Mouse (Mus musculus): ENCODE data around the gene Gm21954. TPM values are rescaled to one million over a fixed set of nuclear protein-coding genes. Genes with fewer than 3 reads are reported as not detected.

Gm21954 gene
- polyA plus RNA-seq, 1 experiment from 2014 or later: not detected

DNA sequence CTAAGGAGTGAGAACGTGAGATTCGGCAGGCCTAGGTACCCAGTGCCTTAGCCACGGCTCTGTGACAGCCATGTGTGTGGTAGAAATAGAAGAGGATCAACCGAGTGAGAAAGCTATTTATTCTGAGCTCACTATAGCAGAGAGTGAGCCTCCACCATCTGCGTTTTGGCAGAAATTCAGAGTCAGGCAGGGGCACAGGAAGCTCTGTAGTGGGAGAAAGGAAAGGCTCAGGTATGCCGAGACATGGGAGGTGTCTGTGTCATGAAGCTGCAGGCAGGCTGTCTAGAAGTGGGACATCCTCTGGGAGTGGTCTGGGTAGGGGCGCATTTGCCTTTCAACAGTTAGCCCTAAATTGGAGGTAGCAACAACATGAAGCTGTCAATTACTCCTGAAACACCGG lies 31.7 kb downstream of the Gm21954 start:
- no peak overlapping the region for H3K4me2 ChIP-seq
- H3K27ac ChIP-seq (replicated peaks): 0 out of 2 replicates have a peak overlapping the region, but pooled peaks have one; percentile 42
- no peak overlapping the region for H3K4me3 ChIP-seq
- H3K9ac ChIP-seq: 0 out of 2 replicates have a peak overlapping the region, but pooled peaks have one; percentile 3
- 69% methylated on average over 8 of the region's 8 CpGs for WGBS
- no peaks in the 10 kb centered on the region for H3K27me3 ChIP-seq
- no peaks in the 10 kb centered on the region for H3K9me3 ChIP-seq
- peaks cover 14% of the 10 kb centered on the region; the same call in 1 of the 2 replicates for H3K4me1 ChIP-seq (replicated peaks)
- ATAC-seq (ENCODE audit: low read depth): no peak
- H3K36me3 ChIP-seq: 0 out of 2 replicates have a peak, but pooled peaks cover 8% of the 10 kb centered on the region

DNA sequence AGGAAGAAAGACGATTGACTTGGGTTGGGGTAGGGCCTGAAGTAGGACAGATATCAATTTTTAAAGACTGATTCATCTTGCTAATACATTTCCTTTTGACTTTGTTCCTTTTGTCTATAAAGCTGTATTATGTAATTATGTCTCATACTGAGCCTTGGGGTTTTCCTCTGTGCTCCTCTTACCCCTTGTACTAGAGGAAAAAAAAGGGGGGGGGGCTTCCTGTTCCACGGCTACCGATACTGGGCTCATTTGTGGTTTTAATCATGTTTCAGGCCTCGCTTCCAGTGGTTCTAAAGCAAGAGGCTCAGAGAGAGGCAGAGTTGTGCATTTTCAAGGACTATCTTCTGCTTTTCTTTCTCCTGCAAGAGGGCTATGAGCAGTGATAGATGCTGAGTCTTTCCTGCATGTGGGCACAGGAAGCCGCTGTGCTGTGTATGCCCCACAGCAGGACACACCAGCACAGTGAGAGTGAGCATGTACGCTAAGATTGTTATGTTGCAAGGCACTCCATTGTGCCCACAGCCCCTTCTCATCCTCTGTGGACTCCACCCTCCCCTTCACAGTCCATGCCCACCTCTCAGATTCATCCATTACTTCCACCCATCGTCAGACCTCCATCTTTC lies 33.1 kb downstream of the Gm21954 start:
- no peak for ATAC-seq (ENCODE audit: low read depth)
- Histone ChIP-seq H3K4me2 (no peak overlapping the region), H3K27ac (replicated peaks) (no peak overlapping the region), H3K4me1 (replicated peaks) (peaks cover 21% of the 10 kb centered on the region), H3K36me3 (0 out of 2 replicates have a peak, but pooled peaks cover 6% of the 10 kb centered on the region), H3K9ac (no peak overlapping the region), H3K4me3 (no peak overlapping the region), H3K9me3 (no peaks in the 10 kb centered on the region), H3K27me3 (no peaks in the 10 kb centered on the region)
- 79% methylated on average over 7 of the region's 7 CpGs for WGBS

DNA sequence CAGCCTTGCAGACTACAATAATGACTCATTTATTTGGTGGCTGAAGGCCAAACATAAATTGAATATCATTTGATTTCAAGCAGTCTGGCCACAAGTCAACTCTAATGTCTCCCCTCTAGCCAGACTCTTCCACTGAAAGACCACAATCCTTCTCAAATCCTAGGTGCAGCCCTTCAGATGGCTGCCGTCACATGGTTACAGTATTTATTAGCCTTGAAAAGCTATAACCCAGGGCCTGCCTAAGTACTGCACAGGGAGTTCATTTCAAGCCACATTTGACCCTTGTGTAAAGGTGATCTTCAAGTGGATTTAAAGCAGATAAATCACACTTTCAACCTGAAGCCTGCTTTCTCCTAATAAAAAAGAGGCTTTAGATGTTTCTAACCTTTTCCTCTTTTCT lies 37.7 kb downstream of the Gm21954 start:
- WGBS: 50% methylated on average over 1 of the region's 1 CpGs
- no peak overlapping the region for H3K4me2 ChIP-seq
- ATAC-seq (ENCODE audit: low read depth): no peak
- no peaks in the 10 kb centered on the region for H3K36me3 ChIP-seq
- H3K9ac ChIP-seq: no peak overlapping the region
- H3K4me1 ChIP-seq (replicated peaks): peaks cover 8% of the 10 kb centered on the region
- no peaks in the 10 kb centered on the region for H3K27me3 ChIP-seq
- H3K9me3 ChIP-seq: no peaks in the 10 kb centered on the region
- H3K27ac ChIP-seq (replicated peaks): peak overlapping the region; percentile 38
- H3K4me3 ChIP-seq: no peak overlapping the region

DNA sequence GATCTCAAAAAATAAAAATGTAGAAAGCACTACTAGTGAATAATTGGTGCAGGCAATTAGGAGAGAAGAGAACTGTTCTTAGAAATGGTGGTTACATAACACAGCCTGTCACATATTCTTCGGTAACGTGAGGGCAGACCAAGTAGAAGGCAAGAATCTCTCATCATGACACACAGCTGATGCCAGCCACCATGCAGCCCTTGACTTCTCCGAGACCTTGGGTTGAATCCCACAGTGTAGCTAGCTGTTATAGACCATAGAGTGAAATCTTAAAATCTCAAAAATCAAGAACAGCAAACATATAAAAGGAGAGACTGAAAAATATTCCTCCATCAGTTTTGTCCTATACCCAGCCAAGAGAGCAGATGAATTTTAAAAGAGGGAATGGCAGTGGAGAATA lies 40.8 kb downstream of the Gm21954 start:
- 90% methylated on average over 3 of the region's 3 CpGs for WGBS
- peaks cover 8% of the 10 kb centered on the region for H3K4me1 ChIP-seq (replicated peaks)
- no peaks in the 10 kb centered on the region for H3K36me3 ChIP-seq
- no peak overlapping the region for H3K27ac ChIP-seq (replicated peaks)
- no peaks in the 10 kb centered on the region for H3K9me3 ChIP-seq
- H3K9ac ChIP-seq: no peak overlapping the region
- H3K4me3 ChIP-seq: no peak overlapping the region
- H3K4me2 ChIP-seq: no peak overlapping the region
- H3K27me3 ChIP-seq: no peaks in the 10 kb centered on the region
- ATAC-seq (ENCODE audit: low read depth): no peak

DNA sequence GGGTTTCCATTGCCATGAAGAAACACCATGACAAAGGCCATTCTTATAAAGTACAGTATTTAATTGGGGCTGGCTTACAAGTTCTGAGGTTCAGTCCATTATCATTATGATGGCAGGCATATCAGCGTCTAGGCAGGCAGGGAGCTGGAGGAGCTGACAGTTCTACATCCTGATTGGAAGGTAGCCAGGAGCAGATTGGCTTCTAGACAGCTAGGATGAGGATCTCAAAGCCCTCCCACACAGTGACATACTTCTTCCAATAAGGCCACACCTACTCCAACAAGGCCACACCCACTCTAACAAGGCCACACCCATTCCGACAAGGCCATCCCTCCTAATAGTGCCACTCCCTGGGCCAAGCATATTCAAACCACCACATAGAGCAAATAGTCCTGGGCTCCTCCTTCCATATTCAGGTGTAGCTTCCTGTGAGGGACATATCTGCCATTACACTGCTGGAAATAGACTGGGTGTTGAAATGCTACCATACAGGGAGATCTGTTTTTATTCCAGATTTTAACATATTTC lies 41.9 kb downstream of the Gm21954 start:
- no peak overlapping the region for H3K9ac ChIP-seq
- peaks cover 8% of the 10 kb centered on the region for H3K4me1 ChIP-seq (replicated peaks)
- no peak overlapping the region for H3K27ac ChIP-seq (replicated peaks)
- H3K4me2 ChIP-seq: no peak overlapping the region
- no peaks in the 10 kb centered on the region for H3K9me3 ChIP-seq
- H3K27me3 ChIP-seq: no peaks in the 10 kb centered on the region
- no peak for ATAC-seq (ENCODE audit: low read depth)
- no peaks in the 10 kb centered on the region for H3K36me3 ChIP-seq
- H3K4me3 ChIP-seq: no peak overlapping the region
- 94% methylated on average over 2 of the region's 2 CpGs for WGBS

DNA sequence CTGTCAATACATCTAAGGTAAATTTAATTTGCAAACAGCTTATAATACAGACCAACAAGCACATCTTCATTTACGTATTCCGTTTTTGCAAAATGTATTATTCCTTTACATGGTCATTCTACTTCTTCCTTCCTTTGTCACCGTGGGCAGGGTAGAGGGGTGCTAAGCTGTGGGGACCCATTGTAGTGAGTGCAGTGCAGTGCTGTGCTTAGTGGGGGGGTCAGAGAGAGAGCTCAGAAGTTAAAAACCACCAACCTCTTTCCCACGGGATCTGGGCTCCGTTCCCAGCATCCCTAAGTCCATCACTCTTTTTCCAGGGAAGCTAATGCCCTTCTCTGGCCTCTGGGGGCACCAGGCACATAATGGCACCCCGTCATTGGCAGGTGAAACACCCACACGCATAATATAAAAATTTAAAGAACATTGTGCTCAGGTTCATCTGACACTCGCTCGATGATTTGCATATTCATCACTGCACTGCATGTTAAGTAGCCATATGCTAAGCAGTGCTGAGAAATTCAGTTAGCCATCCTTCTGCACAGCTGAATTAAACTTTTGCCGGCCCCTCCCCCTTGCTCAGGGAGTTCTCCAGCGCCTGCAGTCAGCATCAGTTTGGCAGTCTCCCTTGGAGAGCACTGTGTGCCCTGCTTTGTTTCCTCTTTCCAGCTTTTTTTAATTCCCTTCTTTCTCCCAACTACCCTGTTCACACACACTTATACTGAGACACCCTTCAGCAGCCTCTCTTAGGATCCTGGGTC lies 48.2 kb downstream of the Gm21954 start:
- H3K27ac ChIP-seq (replicated peaks): peak overlapping the region; percentile 85
- ATAC-seq (ENCODE audit: low read depth): peak; percentile 89
- no peaks in the 10 kb centered on the region for H3K27me3 ChIP-seq
- H3K4me2 ChIP-seq: peak overlapping the region; percentile 44
- H3K9me3 ChIP-seq: no peaks in the 10 kb centered on the region
- H3K4me3 ChIP-seq: no peak overlapping the region
- no peaks in the 10 kb centered on the region for H3K36me3 ChIP-seq
- 18% methylated on average over 11 of the region's 11 CpGs for WGBS
- H3K9ac ChIP-seq: 0 out of 2 replicates have a peak overlapping the region, but pooled peaks have one; percentile 12
- peaks cover 55% of the 10 kb centered on the region for H3K4me1 ChIP-seq (replicated peaks)

DNA sequence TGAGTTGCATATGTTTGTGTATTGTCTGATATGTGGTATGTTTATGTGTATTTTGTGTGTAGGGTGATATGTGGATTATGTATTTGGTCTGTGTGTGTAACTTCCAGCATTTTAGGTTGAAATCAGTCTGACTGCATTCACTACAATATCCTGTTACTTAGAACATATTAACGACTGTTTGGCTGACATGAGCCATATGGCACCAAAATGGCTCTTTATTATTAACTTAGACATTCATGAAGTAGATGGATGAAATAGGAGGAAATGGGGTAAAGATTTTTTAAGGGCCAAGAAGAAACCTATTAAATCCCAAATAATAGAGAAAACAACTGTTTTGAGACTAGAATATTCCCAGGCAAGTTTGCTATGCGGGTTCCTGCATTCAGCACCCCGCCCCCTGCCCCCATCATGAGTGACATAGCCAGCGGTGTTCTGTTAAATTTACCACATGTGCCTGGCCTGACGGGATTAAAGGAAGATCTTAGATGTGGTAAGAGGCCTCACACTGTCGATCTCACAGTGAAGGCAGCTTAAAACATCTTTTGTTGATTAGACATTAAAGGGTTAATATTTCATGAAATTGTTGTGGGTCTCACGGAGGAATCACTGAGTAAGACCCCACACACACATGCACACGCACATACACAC lies 51.5 kb downstream of the Gm21954 start:
- Histone ChIP-seq H3K36me3 (no peaks in the 10 kb centered on the region), H3K9me3 (no peaks in the 10 kb centered on the region), H3K27me3 (no peaks in the 10 kb centered on the region), H3K4me1 (replicated peaks) (peaks cover 75% of the 10 kb centered on the region), H3K27ac (replicated peaks) (0 out of 2 replicates have a peak overlapping the region, but pooled peaks have one; percentile 28), H3K9ac (no peak overlapping the region), H3K4me2 (no peak overlapping the region), H3K4me3 (no peak overlapping the region)
- WGBS: 45% methylated on average over 8 of the region's 8 CpGs
- no peak for ATAC-seq (ENCODE audit: low read depth)

DNA sequence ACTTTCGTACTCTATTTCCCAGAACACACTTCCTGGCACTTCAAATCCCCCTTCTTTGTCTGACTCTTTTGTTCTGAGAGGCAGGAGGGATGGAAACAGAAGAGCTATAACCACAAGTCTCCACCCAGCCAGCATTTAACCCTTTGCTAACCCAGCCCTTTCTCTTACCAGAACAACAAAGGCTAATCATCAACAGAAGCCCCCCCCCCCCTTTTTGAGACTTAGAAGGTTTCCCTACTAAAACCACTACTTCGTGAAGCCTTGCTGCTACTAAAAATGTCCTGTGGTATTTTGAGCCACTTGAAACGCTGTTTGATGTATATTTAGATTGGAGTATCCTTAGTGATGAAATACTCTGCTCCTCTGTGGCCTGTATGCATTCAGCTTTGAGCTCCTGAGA lies 52.7 kb downstream of the Gm21954 start:
- whole genome bisulfite sequencing: 13% methylated on average over 3 of the region's 3 CpGs

DNA sequence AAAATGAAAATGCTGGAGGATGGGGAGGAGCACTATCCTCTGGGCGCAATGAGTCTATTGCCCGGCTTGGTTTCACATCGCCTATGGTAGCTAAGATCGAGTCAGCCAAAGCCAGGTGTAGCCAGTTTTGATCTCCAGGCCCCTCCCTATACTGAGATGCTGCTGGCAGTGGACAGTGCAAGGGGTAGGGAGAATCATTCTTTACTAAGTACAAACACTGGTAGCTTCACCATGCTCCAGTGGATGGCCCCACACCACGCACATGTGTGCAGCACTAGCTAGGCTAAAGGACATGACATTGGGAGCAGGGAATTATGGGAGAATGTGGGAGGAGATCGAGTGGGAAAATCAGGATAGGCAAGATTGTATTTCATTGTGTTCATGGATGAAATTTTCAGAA lies 53.2 kb downstream of the Gm21954 start:
- Histone ChIP-seq H3K36me3 (no peaks in the 10 kb centered on the region), H3K27ac (replicated peaks) (peak overlapping the region; percentile 80), H3K9me3 (no peaks in the 10 kb centered on the region), H3K4me1 (replicated peaks) (peaks cover 77% of the 10 kb centered on the region), H3K9ac (no peak overlapping the region), H3K27me3 (no peaks in the 10 kb centered on the region), H3K4me3 (no peak overlapping the region), H3K4me2 (no peak overlapping the region)
- WGBS: 62% methylated on average over 6 of the region's 6 CpGs
- no peak for ATAC-seq (ENCODE audit: low read depth)

More for the DNA sequence above, 52.7 kb downstream of the Gm21954 start:
- Histone ChIP-seq H3K4me2 (no peak overlapping the region), H3K27ac (replicated peaks) (peak overlapping the region; percentile 80), H3K4me1 (replicated peaks) (peaks cover 80% of the 10 kb centered on the region), H3K9ac (no peak overlapping the region), H3K4me3 (no peak overlapping the region), H3K27me3 (no peaks in the 10 kb centered on the region), H3K9me3 (no peaks in the 10 kb centered on the region), H3K36me3 (no peaks in the 10 kb centered on the region)
- ATAC-seq (ENCODE audit: low read depth): no peak

DNA sequence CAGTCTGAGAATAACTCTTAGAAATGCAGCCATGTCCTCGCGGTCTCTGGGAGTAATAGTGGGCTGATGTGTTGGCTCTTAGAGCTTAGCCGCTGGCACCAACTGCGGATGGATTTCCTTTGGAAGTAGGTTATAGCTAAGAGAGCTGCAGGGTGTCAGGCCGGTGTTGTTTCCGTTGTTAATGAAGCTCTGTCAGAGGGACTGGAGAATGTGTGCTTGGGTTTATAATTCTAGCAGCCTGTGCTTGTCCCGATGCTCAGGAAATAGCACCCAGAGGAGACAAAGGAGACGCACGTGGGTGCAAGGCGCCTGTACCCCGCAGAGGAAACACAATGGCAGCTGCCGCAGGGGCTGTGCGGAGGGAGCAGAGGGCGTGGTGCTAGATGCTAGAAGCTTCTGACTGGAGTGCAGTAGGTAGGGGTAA lies 56.5 kb downstream of the Gm21954 start:
- H3K9me3 ChIP-seq: no peaks in the 10 kb centered on the region
- no peaks in the 10 kb centered on the region for H3K27me3 ChIP-seq
- peak overlapping the region; percentile 62 for H3K9ac ChIP-seq
- H3K4me2 ChIP-seq: peak overlapping the region; percentile 45
- H3K36me3 ChIP-seq: peaks cover 3% of the 10 kb centered on the region; the same call in 1 of the 2 replicates
- H3K4me1 ChIP-seq (replicated peaks): peaks cover 48% of the 10 kb centered on the region
- WGBS: 6% methylated on average over 14 of the region's 14 CpGs
- ATAC-seq (ENCODE audit: low read depth): peak; percentile 74
- H3K27ac ChIP-seq (replicated peaks): peak overlapping the region; percentile 96
- H3K4me3 ChIP-seq: 0 out of 2 replicates have a peak overlapping the region, but pooled peaks have one; percentile 7
